Mouse (Mus musculus) kidney, postnatal 25 days (tissue): Measurements from ENCODE around the gene Psat1.

Experiments
- DNase-seq, 2 experiments: peaks; one replicate each; pipeline ENCODE4 v3.0.0; 2021; ENCODE audit warnings: mixed read lengths in 2 of 2

The Psat1 gene

DNA sequence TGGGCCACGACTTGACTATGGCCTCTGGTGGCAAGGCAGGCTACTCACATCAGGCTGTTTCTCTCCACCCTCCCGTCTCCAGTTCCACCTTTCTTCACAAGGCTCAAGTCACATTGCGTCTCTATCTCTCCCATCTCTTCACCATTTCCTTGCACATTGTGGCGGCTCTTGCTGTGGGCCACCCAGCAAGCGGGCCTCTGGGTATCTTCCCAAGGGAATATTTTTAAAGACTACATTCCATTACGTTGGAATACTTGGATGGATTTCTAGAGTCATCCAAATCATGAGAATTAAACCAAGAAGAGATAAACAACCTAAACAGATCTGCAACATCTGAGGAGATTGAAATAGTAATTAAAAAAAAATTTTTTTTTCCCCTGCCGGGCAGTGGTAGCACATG, at the start of gene Psat1:
TSS of gene Psat1 (minus strand) at position 101 of the 400 bp plus-strand sequence.
- DNase-seq, result no peak

DNA sequence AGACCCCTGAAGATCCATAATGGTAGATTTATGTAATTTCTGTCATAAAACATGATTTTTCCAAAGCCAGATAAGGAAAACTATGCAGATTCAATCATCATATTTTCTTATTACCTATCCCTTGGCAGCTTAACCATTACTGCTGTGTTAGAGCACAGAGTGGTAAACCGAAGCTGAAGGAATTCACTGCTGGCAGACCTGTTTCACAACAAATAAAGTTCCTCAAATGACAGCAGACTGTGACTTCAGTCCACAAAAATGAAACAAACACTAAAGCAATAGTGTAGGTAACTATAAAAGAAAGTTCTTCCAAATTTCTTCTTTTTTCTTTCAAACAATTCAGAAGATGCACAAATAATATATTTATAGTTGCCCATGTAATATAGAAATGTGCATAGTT, 43.0 kb upstream of the Psat1 start:
- no peak for DNase-seq

DNA sequence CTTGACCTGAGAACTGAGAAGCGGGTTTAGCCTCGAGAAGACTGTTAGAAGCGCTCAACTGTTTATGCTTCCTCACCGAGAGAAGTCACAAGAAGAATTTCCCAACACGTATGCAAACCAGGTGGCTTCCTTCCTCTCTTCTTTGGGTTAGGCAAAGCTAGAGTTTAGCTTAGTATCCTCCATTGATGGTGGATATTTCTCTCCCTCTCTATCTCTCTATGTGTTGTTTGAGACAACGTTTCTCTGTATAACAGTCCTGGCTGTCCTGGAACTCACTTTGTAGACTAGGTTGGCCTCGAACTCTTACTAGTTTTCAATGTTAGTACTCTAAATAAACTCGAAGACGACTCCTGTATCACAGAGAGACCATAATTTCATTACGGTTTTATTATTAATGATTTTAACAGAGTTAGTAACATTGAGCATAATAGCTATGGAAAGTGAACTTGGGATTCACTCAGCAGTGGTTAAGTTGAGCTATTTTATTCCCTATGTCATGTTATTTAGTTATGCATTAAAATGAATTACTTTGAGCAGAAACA, 38.1 kb upstream of the Psat1 start:
- no peak for DNase-seq

DNA sequence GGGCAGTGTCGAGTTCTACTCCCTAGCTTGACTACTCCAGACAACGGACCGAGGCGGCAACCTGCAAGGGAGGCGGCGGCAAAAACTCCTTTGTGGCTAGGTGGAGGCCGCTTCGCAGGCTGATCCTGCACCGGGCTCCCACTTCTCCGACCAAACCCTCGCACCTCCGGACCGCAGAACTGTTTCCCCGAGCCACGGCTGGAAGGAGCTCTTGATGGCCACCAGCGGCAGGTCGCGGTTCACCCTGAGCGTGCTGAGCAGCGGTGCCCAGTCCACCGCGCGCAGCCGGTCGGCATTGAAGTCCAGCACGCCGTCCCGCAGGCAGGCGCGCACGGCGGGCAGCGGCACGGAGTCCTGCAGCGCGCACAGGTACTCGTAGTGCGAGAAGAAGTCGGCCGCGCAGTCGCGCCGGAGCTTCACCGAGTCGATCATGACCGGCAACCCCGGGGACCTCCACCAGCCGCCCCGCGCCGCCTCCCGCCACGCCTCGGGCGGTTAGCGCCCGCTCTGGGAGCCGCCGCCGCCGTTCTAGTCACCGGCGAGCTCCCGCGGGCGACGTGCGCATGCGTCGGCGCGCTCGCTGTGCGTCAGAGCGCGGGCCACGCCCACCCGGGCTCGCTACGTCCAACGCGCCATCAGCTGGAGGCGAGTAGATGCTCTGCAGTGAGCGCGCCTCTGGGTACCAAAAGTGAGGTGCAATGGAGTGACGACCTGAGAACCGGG, 37.5 kb upstream of the Psat1 start, which contains the start of gene Cep78:
TSS of gene Cep78 (minus strand) at position 541 of the 723 bp plus-strand sequence.
- peak; percentile 90 to 93 for DNase-seq

DNA sequence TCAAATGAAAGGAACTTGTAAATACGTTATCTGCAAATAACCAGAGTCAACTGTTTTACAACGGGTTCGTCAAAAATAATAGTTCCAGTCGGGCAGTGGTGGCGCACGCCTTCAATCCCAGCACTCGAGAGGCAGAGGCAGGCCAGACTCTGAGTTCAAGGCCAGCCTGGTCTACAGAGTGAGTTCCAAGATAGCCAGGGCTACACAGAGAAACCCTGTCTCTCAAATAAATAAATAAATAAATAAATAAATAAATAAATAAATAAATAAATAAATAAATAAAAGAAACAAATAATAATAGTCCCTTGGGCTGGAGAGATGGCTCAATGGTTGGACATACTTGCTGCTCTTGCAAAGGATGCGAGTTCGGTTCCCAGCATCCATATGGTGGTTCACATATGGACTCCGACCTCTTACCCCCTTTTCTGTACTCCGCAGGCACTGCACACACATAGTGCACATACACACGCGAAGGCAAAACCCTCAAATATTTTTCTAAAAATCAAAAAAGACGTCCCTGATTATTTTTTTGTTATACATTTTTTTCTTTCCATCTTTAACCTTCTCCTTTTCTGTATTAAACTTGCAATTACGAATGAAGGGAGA, 36.7 kb upstream of the Psat1 start:
- no peak for DNase-seq

DNA sequence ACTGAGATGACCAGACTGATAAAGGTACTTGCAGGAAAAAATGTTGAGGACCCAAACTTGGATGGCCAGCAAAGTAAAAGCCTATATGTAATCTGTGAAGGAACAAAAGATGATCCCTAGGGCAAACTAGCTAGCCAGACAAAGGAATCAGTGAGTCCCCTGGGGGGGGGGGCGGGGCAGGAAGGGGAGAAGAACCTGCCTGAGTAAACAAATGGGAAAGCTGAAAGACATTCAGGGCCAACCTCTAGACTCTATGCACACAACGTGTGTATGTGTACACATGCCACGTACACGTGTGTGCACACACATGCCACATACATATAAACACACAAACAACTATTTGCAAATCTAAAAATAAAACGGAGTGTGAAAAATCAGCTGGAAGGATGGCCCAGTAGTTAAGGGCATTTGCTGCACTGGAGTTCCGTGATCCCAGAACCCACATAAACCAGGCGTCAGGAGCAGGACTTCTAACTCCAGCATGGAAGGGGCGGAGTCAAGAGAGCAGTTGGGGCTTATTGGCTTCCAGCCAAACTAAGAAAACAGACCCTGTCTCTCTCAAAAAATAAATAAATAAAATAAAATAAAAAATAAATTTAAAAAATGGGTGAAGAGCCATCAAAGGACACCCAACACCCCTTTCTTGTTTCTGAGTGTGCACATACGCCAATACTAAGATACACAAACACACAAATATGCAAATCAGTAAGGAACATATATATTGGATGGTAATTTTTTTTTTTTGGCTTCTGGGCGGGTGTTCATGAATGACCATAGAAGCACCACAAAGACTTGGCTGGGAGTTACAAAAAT, 36.0 kb upstream of the Psat1 start:
- DNase-seq, result no peak

DNA sequence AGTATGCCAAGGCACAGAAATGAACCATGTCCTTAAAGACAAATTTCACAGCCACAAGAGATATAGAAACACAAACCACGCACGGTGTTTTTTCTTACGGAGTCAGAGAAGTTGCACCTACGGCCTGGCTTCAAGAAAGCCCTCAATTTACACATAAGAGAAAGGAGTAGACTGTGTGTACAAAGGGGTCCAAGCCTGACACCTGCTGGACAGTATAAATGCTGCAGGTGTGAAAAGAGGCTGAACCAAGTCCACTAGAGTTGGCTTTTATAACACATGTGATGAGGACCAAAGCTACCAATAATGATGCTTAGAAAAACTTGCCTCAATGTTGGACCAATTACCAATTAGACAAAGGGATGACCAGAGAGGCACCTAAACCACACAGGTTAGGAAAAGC, 34.7 kb upstream of the Psat1 start:
- DNase-seq, result peak; percentile 69 to 81

DNA sequence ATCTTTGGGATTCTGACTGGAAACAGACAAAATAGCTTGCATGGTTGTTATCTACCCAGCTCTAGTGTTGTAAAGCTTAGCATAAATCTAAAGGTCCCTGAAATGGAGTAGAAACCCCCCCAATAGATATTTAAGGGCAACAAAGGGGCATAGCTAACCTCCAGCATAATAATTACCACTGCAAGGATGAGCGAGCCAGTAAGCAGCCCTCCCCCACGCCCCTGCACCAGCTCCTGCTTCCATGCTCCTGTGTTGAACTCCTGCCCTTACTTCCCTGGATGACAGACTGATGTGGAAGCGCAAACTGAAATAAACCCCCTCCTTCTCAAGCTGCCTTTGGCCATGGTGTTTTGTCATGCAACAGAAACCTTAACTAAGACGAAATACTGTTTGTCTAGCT, 26.2 kb upstream of the Psat1 start:
- no peak for DNase-seq

DNA sequence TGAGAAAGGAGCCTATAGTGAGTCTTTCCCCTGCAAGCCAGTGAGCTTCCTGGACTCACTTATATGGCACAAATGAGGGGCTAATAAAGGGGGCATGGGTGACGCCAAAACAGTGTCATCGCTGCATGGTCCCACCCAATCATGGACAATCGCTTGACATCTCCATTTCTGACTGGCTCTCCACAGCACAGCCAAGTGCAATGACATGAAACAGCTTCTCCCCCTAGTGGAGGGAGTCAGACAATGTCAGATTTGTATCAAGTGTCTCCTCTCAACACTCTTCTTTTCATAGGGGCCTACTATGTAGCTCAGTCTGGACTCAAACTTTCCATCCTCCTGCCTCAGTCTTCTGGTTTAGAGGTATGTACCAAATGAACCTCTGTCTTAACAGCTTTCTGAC, 17.9 kb upstream of the Psat1 start:
- DNase-seq, result peak in 1 of 2 experiments; percentile 61

DNA sequence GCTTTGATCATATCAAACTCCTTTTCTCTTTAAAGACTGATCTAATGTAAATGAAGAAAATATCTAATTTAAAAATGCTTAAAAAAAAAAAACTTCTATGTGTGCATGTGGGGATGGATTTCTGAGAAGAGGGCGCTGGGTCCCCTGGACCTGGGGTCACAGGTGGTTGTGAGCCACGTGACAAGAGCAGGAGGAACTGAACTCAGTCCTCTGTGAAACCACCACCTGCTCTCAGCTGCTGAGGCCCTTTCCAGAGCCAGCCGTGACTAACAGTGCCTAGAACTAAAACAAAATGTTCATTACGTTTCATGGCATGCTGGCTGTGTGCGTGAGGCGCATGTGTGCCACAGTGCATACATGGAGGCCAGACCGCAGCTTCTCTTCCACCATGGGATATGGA, 17.4 kb upstream of the Psat1 start:
- DNase-seq, result no peak

DNA sequence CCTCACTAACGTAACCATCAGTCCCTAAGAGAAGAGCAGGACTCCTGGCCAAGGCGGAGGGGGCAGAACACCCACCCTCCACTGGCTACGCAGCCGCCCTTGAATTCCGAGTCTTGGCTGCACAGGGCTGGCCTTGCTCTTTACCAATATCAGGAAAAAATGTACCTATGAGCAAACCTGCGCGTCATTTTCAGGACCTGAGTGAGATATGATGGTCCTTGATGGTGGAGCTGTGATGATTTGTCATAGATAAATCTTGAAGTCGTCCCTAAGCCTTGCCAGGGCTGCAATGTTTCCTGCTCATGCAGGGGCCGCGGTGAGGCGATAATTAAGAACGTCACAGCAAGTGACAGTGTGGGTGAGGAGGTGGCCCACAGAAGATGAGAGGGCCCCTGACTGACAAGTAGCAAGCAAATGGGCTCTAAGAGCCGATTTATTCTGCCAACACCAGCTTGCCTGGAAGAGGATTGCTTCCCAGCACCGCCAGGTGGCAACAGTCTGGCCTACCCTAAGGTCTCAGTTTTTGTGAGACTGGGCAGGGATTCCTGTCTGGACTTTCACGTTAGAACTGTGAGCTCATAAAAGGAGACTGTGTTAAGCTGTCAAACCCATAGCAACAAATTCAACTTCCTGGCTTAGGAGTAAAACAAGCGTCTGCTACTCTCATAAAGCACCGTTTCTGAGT, 16.0 kb upstream of the Psat1 start:
- DNase-seq, result no peak

DNA sequence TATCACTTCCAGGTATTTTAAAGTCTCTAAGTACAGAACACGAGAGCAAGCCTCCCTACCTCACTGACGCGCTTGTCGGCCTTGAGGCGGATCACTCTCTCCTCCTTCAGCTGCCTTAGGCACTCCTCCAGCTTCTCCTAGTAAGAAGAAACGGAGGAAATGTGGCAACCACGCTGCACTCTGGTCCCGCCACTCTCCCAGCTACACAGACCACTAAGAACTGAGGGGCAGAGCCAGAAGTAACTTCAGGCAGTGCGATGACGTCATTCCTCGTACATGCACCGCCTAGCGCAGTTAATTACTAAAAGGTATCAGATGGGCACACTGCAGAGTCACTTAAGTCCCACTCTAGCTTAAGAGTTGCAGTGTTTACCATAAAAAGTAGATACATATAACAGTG, 15.2 kb upstream of the Psat1 start:
- no peak for DNase-seq

DNA sequence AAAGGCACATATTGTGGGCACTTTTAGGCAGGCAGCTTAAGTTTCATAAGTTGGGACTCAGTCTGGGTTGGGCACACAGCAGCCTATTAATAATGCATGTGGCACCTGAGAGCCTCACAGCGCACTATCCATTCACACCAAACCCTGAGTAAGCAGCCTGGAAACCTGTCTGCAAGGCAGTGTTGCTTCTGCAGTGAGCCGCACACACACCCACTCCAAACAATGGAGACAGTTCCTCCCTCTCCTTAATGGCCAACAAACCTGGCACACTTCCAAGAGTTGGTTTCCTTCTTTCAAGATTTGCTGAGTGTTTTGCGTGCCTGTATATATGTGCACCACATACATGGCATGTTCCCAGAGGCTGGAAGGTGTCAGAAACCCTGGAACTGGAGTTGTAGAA, 3.1 kb upstream of the Psat1 start:
- DNase-seq, result peak in 1 of 2 experiments; percentile 15

DNA sequence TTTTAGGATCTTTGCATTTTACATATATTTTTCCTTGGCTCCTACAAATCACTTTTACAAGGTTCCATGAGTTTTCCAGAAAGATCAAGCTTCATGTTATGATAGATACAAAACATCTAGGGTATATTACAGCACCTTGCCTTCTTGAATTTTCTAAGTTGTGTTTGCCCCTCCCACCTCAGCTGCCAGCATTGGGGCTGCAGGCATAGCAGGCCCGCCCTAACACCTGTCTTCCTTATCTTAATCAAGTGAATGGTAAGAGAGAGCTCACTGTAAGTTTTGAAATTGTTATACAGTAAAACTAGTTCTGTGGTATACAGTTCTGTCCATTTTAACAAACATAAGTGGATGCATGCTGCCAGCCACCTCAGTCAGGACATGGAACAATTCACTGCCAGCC, 1.7 kb upstream of the Psat1 start:
- no peak for DNase-seq

DNA sequence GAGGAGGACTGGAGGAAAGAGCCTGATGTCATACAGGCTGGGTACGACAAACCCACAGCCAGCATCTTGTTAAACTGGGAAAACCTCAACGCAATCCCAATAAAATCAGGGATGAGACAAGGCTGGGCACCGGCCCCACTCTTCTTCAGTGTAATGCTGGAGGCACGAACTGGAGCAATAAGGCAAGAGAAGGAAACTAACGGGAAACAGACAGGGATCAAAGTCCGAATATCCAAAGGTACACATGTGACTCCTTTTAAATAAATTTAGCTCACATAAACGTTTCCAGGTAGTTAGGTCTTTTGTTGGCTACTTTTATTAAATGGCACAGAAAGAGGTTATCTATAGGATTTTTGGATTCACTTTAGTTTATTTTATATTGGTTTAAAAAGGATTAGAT, 1.3 kb upstream of the Psat1 start:
- peak; percentile 32 to 49 for DNase-seq

DNA sequence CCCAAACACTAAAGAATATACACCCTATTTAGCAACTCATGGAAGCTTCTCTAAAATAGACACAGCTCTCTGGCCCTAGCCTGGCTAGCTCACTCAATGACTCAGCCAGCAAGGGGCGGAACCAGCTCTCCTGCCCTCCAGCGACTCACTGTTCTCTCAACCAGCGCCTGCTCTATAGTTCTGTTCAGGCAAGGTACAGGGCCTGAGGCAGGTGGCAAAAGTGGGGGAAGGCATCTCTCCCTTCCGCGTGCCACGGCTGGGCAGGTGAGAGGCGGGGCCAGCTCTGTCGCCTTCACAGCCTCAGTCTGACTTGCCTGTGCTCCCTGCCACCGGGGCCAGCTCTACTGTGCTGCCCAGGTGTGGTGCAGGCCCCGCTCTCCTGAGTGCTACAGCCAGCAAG, 474 bp downstream of the Psat1 start:
- DNase-seq, result peak; percentile 24 to 74

DNA sequence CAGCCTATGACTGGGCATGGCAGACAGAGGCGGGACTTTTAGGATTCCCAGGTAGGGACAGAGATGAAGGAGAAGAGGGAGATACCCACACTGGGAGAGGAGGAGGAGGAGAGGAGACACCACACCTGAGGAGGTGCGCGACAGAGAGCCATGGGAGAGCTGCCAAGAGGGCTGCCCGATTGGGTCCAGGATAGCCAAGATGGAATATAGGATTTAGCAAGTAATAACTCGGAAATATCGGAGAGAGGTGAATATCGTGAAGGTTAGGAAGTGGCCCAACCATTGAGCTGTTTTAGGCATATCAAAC, 4.1 kb downstream of the Psat1 start:
- no peak for DNase-seq

DNA sequence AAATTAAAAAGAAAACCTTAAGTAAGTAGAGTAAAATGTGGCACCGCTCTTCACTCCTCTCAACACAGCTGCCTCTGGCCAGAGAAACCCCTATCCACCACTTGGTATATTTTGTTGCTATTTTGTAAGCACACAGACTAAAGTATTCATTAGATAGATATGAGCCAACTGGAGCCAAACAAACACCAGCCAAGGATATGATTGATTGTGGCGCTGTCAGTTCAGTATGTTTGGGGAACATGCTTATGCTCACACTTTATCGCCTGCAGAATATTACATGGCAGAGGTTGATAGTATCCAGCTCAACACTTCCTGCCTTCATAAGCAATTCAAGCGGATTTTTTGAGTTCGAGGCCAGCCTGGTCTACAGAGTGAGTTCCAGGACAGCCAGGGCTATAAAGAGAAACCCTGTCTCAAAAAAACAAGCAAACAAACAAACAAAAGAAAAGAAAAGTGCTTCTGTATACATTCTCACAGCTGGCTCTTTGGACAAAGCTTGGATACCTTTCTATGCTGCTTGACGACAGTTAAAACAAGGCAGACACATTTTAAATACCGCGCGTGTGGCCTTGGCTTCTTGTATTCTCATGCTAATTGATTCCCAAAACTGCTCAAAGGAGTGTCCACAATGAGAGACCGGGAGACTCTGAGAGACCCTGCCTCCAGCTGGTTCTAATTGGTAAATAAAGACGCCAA, 4.6 kb downstream of the Psat1 start:
- DNase-seq, result no peak

DNA sequence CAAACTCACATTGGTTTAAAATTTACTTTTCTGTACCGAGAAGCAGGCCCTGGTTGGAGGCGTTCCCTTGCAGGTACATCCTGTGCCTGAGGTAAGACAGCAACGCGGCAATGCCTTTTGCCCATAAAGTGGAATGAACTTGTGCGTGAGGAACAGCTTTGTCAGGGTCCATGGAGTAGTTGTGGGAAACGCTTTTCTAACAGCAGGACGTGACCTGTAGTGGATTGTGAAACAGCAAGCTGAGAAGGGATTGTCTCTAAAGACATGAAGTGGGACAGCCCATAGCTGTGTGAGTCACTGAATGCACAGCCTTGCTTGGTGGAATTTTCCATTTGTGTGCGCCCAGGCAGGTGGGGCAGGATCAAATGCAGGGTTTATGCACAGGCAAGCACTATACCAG, 5.7 kb downstream of the Psat1 start:
- peak; percentile 50 to 85 for DNase-seq

DNA sequence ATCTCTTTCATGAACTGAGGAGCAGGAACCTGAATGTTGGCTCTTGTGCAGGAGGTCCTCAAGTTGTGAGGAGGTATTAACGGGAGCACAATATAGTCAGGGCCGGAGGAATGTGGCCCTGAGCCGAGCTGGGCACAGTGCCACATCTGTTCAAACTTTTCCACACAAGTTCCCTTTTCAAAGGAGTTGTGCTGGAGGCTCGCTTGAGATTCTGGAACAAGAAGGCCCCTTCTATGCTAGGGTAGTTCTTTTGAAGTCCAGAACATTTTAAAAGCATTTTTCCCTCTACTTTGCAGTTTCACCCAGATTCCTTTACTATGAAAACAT, 21.5 kb downstream of the Psat1 start:
- DNase-seq, result peak; percentile 92

DNA sequence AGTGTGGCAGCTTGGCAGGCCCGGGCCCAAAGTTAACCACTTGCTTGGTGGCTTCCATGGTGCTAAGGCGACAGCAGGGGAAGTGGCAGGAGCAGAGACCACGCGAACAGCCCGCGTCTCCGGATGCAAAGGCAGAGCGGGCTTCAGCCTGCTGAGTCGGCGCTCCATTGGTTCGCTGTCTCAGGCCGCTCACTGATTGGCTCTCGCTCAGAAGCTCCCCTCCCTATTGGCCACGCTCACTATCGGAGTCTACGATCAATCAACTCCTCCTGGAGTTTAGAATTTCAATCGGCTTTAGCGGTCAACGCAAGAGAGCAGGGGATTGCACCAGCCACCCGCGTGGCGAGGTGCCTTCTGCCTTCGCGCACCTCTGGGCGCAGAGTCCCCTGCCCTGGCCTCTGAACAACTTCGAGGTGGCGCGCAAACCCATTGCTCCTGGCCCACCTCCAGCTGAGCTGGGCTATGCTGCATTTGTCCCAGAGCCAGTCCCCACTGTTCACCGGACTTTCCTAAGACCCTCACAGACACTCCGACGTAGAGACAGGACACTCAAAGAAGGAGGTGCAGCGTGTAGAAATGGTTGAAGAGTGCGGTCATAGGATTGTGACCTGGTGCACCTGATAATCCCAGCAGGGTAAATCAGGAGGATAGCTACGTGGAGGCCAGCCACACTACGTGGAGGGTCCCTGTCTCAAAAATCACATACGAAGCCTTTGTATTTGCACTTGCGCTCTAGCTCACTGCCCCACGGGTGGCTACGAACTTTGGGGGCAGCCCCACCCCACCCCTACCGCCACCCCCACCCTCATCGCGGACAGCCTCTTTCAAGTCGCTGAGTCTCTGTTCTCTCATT, 22.0 kb downstream of the Psat1 start:
- peak; percentile 88 to 96 for DNase-seq
